ENCODE assay signal across 8 mouse cellular contexts in genomic region chr11:51636323-51636684, GRCm38 (mm10). TPM values are rescaled to one million over a fixed set of nuclear protein-coding genes. Genes with fewer than 3 reads are reported as not detected.
DNase-seq lines count a peak whose midpoint lies in the region; ATAC-seq lines count a peak whose summit lies in the region.

No protein-coding gene starts in this region.

- H3K9ac ChIP-seq in neural tube, embryonic 13.5 days, result peak overlapping the region; percentile 71

- peak overlapping the region; percentile 75 for H3K4me2 ChIP-seq in neural tube, embryonic 13.5 days

- 6% methylated on average over 6 of the region's 6 CpGs for WGBS in neural tube, embryonic 13.5 days

- H3K27me3 ChIP-seq in neural tube, embryonic 13.5 days, result no peaks in the 10 kb centered on the region; the same call in 1 of the 2 replicates

- peak overlapping the region; percentile 87 for H3K27ac ChIP-seq in neural tube, embryonic 13.5 days (replicated peaks)

- peak; percentile 62 for DNase-seq in urinary bladder, postnatal 14 days (ENCODE audit: low spot score)
- no peak for DNase-seq in urinary bladder, adult 2 months (ENCODE audit: low spot score)
- DNase-seq in cerebellum, postnatal 10 days, result peak; percentile 75 to 78
- DNase-seq in gastrocnemius, postnatal 25 days, result peak; percentile 51
- DNase-seq in kidney, adult 18-20 months, result peak; percentile 61
- peak; percentile 63 to 76 for DNase-seq in lung, adult 18-20 months
- DNase-seq in thymus, postnatal 14 days, result peak; percentile 86

- no peaks in the 10 kb centered on the region for H3K9me3 ChIP-seq in neural tube, embryonic 13.5 days

- H3K4me1 ChIP-seq in neural tube, embryonic 13.5 days (replicated peaks), result peaks cover 47% of the 10 kb centered on the region

- H3K4me3 ChIP-seq in neural tube, embryonic 13.5 days, result peak overlapping the region; percentile 58

- H3K36me3 ChIP-seq in neural tube, embryonic 13.5 days, result no peaks in the 10 kb centered on the region

- ATAC-seq in neural tube, embryonic 13.5 days (ENCODE audit: low read depth), result peak; percentile 55

RNA-seq across cellular contexts. Expression of gene Rmnd5b, which starts 0.6 kb away (rescaled TPM):
- polyA plus RNA-seq in urinary bladder, adult 2 months (2012; rRNA removed), result 35.3 and 43.4 TPM in 2 replicates
- 10 to 100 TPM in 1 of 2 experiments, 1 to 10 TPM in 1; 9.3 to 12.3 TPM for total RNA-seq in gastrocnemius, postnatal 25 days (2021)
- 71.8 and 74.5 TPM in 2 replicates for polyA plus RNA-seq in neural tube, embryonic 13.5 days (2015; fragmentation: Nextera tagmentation; extraction: Ambion mirVana)

RNA-seq across cellular contexts. Expression of gene N4bp3, which starts 14.3 kb away (rescaled TPM):
- 4.2 and 4.9 TPM in 2 replicates for polyA plus RNA-seq in urinary bladder, adult 2 months (2012; rRNA removed)
- total RNA-seq in gastrocnemius, postnatal 25 days (2021), result 1 to 10 TPM; 2.9 to 3.8 TPM
- polyA plus RNA-seq in neural tube, embryonic 13.5 days (2015; fragmentation: Nextera tagmentation; extraction: Ambion mirVana), result 14.1 and 15.2 TPM in 2 replicates

RNA-seq across cellular contexts. Expression of gene D930048N14Rik, which starts 14.4 kb away (rescaled TPM):
- 15.1 and 20.6 TPM in 2 replicates for polyA plus RNA-seq in urinary bladder, adult 2 months (2012; rRNA removed)
- under 1 TPM; 0.20 to 0.32 TPM for total RNA-seq in gastrocnemius, postnatal 25 days (2021)
- 0.64 and 0.96 TPM in 2 replicates for polyA plus RNA-seq in neural tube, embryonic 13.5 days (2015; fragmentation: Nextera tagmentation; extraction: Ambion mirVana)

RNA-seq across cellular contexts. Expression of gene Nhp2, which starts 16.8 kb away (rescaled TPM):
- 48.8 and 55.7 TPM in 2 replicates for polyA plus RNA-seq in urinary bladder, adult 2 months (2012; rRNA removed)
- total RNA-seq in gastrocnemius, postnatal 25 days (2021), result 10 to 100 TPM; 19.3 to 23.6 TPM
- polyA plus RNA-seq in neural tube, embryonic 13.5 days (2015; fragmentation: Nextera tagmentation; extraction: Ambion mirVana), result 96.4 and 106 TPM in 2 replicates

RNA-seq across cellular contexts. Expression of gene Hnrnpab, which starts 29.7 kb away (rescaled TPM):
- polyA plus RNA-seq in urinary bladder, adult 2 months (2012; rRNA removed), result 198 and 201 TPM in 2 replicates
- 100 to 1,000 TPM; 102 to 105 TPM for total RNA-seq in gastrocnemius, postnatal 25 days (2021)
- polyA plus RNA-seq in neural tube, embryonic 13.5 days (2015; fragmentation: Nextera tagmentation; extraction: Ambion mirVana), result 421 and 434 TPM in 2 replicates
